Mouse (Mus musculus) lung, embryonic 14.5 days (tissue): Measurements from ENCODE around the gene Runx2. TPM values are rescaled to one million over a fixed set of nuclear protein-coding genes. Genes with fewer than 3 reads are reported as not detected.

Source experiments
- ATAC-seq: fragments of 200-750 bp; cut with Nextera tagmentation; 2 replicates; pipeline ENCODE4 v1.8.0; 2017; ENCODE audit warnings: mild to moderate bottlenecking, moderate TSS enrichment, moderate library complexity; ENCODE audit not compliant: insufficient read depth
- DNase-seq: peaks from one replicate; pipeline ENCODE4 v3.0.0-alpha.2; 2015
- H3K27ac ChIP-seq: fragments of 300-500 bp; sonication (generic); 2 replicates; pipeline ENCODE4 v1.5.1; 2014; ENCODE audit warnings: low read depth, mild to moderate bottlenecking, moderate library complexity
- H3K27me3 ChIP-seq: fragments of 300-500 bp; sonication (generic); 2 replicates; pipeline ENCODE4 v1.6.1; 2014; ENCODE audit warnings: low read length, control low read depth; ENCODE audit not compliant: insufficient read depth
- H3K36me3 ChIP-seq: fragments of 300-500 bp; sonication (generic); 2 replicates; pipeline ENCODE4 v1.6.1; 2014; ENCODE audit warnings: control low read depth; ENCODE audit not compliant: insufficient read depth
- H3K4me1 ChIP-seq: fragments of 300-500 bp; sonication (generic); 2 replicates; pipeline ENCODE4 v1.6.1; 2014; ENCODE audit warnings: antibody characterized with exemption, control low read depth; ENCODE audit not compliant: insufficient read depth
- H3K4me2 ChIP-seq: fragments of 300-500 bp; sonication (generic); 2 replicates; pipeline ENCODE4 v1.6.1; 2014; ENCODE audit warnings: mild to moderate bottlenecking
- H3K4me3 ChIP-seq: fragments of 300-500 bp; sonication (generic); 2 replicates; pipeline ENCODE4 v1.5.1; 2014; ENCODE audit warnings: low read depth, low read length
- H3K9ac ChIP-seq: fragments of 300-500 bp; sonication (generic); 2 replicates; pipeline ENCODE4 v1.6.1; 2014
- H3K9me3 ChIP-seq: fragments of 300-500 bp; sonication (generic); 2 replicates; pipeline ENCODE4 v1.6.1; 2016; ENCODE audit warnings: low read depth, low read length, control low read depth
- CTCF ChIP-seq: IDR thresholded peaks from 2 replicates; pipeline ENCODE4 v1.5.1; 2016; ENCODE audit warnings: antibody characterized with exemption, low read depth
- WGBS: fragments of 180-500 bp; shearing (Covaris S2); extraction: QIAGEN DNeasy Blood & Tissue Kit; methylation state at CpG from one replicate; pipeline ENCODE4 v1.1.7; 2014; 5-methylcytosine and 5-hydroxymethylcytosine counted together
- polyA plus RNA-seq: library from polyadenylated mRNA; unstranded; fragments of >200 nt; fragmentation: Nextera tagmentation; extraction: Ambion mirVana; gene quantifications from 2 replicates; pipeline ENCODE4 v1.2.1, GENCODE M21; 2014

Runx2 gene
- polyA plus RNA-seq, 1 experiment from 2014 or later = 1.3 TPM

GRCm38 (mm10) chr17:44738121-44738637 lies 76.4 kb downstream of the Runx2 start:
- DNase-seq (no peak), ATAC-seq (no peak)
- 5% methylated on average over 20 of the region's 22 CpGs for WGBS

DNA sequence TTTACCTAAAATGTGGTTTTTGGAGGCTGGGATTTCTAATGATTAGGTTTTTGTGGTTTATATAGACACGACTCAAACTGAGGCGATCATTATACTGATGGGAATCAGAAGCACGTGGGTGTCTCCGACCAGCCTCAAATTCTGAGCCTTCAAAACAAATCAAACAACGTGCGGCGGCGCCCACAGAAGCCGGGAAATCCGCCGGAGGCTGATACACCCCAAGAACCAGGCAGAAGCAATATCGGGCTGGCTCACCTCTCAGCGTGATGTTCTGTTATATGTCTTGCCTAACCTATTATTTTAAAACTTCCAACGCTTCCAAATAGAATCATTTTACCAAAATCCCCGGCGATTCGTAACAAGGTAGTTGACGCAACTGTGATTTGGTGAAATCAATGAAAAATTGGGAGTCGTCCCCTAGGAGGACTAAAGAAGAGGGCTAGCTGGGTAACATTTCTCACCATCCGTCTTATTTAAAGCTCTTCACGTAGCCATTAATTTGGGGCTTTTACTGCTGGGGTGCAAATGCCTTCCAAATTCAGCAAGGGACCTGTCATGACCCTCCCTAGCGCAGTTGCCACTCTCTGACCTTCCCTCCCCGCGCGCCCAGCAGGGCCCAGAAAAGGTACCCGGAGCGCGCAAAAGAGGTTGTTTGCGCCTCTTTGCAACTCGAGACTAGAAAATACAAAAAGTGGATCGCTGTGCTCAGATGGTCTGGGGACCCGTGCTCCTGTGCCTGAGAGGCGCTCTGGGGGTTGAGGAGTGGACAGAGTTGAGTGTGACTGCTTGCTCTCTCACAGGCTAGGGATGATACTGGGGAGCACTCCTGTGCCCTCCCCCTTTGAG lies 77.1 kb downstream of the Runx2 start:
- H3K4me2 ChIP-seq = peak overlapping the region; percentile 51
- H3K36me3 ChIP-seq = no peaks in the 10 kb centered on the region
- 0 out of 2 replicates have a peak, but pooled peaks cover 4% of the 10 kb centered on the region for H3K4me1 ChIP-seq
- no peaks in the 10 kb centered on the region for H3K9me3 ChIP-seq
- no peak for TF ChIP-seq CTCF
- H3K4me3 ChIP-seq = peak overlapping the region; percentile 24
- no peak overlapping the region for H3K27ac ChIP-seq
- WGBS = 2% methylated on average over 33 of the region's 33 CpGs
- H3K27me3 ChIP-seq = peaks cover 70% of the 10 kb centered on the region
- DNase-seq (peak; percentile 37), ATAC-seq (no peak)
- H3K9ac ChIP-seq = no peak overlapping the region

More at GRCm38 (mm10) chr17:44738121-44738637, 76.4 kb downstream of the Runx2 start:
- H3K27me3 ChIP-seq = peaks cover 66% of the 10 kb centered on the region
- H3K4me3 ChIP-seq = peak overlapping the region; percentile 24
- no peak overlapping the region for H3K27ac ChIP-seq
- peak overlapping the region; percentile 51 for H3K4me2 ChIP-seq
- 0 out of 2 replicates have a peak, but pooled peaks cover 4% of the 10 kb centered on the region for H3K4me1 ChIP-seq
- no peaks in the 10 kb centered on the region for H3K36me3 ChIP-seq
- TF ChIP-seq CTCF = no peak
- no peaks in the 10 kb centered on the region for H3K9me3 ChIP-seq
- no peak overlapping the region for H3K9ac ChIP-seq

GRCm38 (mm10) chr17:44735991-44736561 lies 78.5 kb downstream of the Runx2 start:
- H3K27me3 ChIP-seq = peaks cover 78% of the 10 kb centered on the region
- ATAC-seq (peak; percentile 77), DNase-seq (peak; percentile 84)
- H3K4me1 ChIP-seq = 0 out of 2 replicates have a peak, but pooled peaks cover 4% of the 10 kb centered on the region
- peak overlapping the region; percentile 63 for H3K9ac ChIP-seq
- H3K4me2 ChIP-seq = peak overlapping the region; percentile 93
- H3K9me3 ChIP-seq = no peaks in the 10 kb centered on the region
- no peaks in the 10 kb centered on the region for H3K36me3 ChIP-seq
- H3K4me3 ChIP-seq = peak overlapping the region; percentile 64
- WGBS = under 1% methylated on average over 71 of the region's 73 CpGs
- peak; percentile 24; the same call in 1 of the 2 replicates for TF ChIP-seq CTCF
- H3K27ac ChIP-seq = no peak overlapping the region

DNA sequence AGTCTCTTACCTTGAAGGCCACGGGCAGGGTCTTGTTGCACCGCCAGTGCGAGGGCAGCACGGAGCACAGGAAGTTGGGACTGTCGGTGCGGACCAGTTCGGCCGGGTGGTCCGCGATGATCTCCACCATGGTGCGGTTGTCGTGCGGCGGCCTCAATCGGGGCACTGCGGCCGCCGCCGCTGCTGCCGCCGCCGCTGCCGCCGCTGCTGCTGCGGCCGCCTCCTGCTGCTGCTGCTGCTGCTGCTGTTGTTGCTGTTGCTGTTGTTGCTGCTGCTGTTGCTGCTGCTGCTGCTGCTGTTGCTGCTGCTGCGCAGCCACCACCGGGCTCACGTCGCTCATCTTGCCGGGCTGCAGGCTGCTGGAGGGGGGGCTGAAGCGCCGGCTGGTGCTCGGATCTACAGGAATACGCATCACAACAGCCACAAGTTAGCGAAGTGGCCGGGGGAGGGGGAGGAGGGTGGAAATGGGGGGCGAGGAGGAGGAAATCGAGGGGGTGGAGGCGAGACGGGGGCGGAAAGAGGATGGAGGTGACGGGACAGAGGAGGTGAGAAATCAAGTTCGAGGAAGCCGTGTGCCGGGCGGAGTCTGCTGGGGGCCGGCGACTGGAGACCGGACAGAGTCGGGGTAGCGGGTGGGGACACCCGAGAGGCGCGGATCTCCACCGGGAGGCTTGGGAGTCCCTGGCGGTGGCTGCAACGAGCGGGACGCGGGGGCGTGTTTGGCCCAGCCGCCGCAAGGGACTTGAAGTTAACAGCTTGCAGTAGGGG lies 79.2 kb downstream of the Runx2 start:
- Histone ChIP-seq H3K27me3 (peaks cover 78% of the 10 kb centered on the region), H3K9me3 (no peaks in the 10 kb centered on the region), H3K4me2 (peak overlapping the region; percentile 93), H3K36me3 (no peaks in the 10 kb centered on the region), H3K27ac (no peak overlapping the region), H3K4me3 (peak overlapping the region; percentile 64), H3K4me1 (0 out of 2 replicates have a peak, but pooled peaks cover 4% of the 10 kb centered on the region), H3K9ac (peak overlapping the region; percentile 63)
- under 1% methylated on average over 64 of the region's 64 CpGs for WGBS
- ATAC-seq = peak; percentile 50
- DNase-seq = peak; percentile 46
- peak; percentile 22; the same call in 1 of the 2 replicates for TF ChIP-seq CTCF

DNA sequence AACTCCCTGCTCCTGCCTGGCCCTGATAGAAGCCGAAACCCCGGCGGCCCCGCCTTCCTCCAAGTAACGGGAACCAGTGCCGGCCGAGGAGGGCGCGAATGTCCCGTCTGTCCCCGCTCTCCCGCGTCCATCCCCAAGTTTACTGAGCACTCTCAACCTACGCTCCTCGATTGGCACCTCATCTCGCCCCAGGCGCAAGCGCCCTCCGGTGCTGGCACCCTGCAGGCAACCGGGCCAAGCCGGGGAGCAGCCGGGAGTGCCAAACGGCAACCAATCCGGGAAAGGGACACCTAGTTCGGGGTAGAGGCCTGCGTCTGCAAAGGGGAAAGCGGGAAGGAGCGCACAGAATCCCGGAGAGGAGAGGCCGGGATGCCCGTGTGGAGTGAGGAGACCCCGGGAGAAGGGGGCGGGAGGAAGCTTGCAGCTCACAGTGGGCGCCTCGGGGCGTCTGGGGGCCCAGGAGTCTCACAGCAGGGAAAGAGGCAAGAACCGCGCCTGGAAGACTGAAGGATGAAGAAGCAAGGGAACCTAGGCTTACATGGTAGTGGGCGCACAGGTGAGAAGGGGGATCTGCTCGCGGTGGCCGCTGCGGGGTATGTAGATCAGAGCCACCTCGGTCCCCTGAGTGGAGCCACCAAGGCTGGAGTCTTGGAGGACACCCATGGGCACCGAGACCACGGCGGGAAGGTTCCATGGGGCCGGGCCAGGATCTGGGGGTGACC lies 79.9 kb downstream of the Runx2 start:
- ATAC-seq (peak; percentile 33; the same call in 1 of the 2 replicates), DNase-seq (peak; percentile 55)
- peak overlapping the region; percentile 29; the same call in 1 of the 2 replicates for H3K9ac ChIP-seq
- H3K9me3 ChIP-seq = no peaks in the 10 kb centered on the region
- no peak overlapping the region for H3K27ac ChIP-seq
- peaks cover 78% of the 10 kb centered on the region for H3K27me3 ChIP-seq
- peak overlapping the region; percentile 93 for H3K4me2 ChIP-seq
- no peaks in the 10 kb centered on the region for H3K36me3 ChIP-seq
- under 1% methylated on average over 48 of the region's 48 CpGs for WGBS
- peak; percentile 5; the same call in 1 of the 2 replicates for TF ChIP-seq CTCF
- H3K4me3 ChIP-seq = peak overlapping the region; percentile 64
- 0 out of 2 replicates have a peak, but pooled peaks cover 4% of the 10 kb centered on the region for H3K4me1 ChIP-seq
